In genomic region chr5:33982731-33983259, GRCm38 (mm10) we compare ENCODE assay signal across 8 mouse cellular contexts. TPM values are rescaled to one million over a fixed set of nuclear protein-coding genes. Genes with fewer than 3 reads are reported as not detected.
DNase-seq lines count a peak whose midpoint lies in the region; ATAC-seq and TF ChIP-seq lines count a peak whose summit lies in the region.

No protein-coding gene starts in this region.

- TF ChIP-seq POLR2A in olfactory bulb, adult 2 months (IDR thresholded peaks at IDR 0.05; ENCODE audit: insufficient read depth, low read depth, low read length), result no peak

- H3K4me1 ChIP-seq in erythroblast, embryonic 14.5 days (ENCODE audit: control insufficient read depth), result peaks cover 6% of the 10 kb centered on the region
- peaks cover 31% of the 10 kb centered on the region for H3K4me1 ChIP-seq in limb, embryonic 10.5 days
- H3K4me1 ChIP-seq in olfactory bulb, adult 2 months (ENCODE audit: control insufficient read depth, insufficient read depth, low read length), result peaks cover 16% of the 10 kb centered on the region

- peak overlapping the region; percentile 52 for H3K4me3 ChIP-seq in erythroblast, embryonic 14.5 days (replicated peaks)
- H3K4me3 ChIP-seq in limb, embryonic 10.5 days, result peak overlapping the region; percentile 93
- peak overlapping the region; percentile 71 for H3K4me3 ChIP-seq in olfactory bulb, adult 2 months (ENCODE audit: insufficient read depth, low read depth, low read length)

- ATAC-seq in erythroblast, adult 5-6 weeks (replicated peaks; ENCODE audit: low FRiP score, poor library complexity, severe bottlenecking), result no peak

- no peaks in the 10 kb centered on the region for H3K36me3 ChIP-seq in erythroblast, embryonic 14.5 days (ENCODE audit: control insufficient read depth)
- H3K36me3 ChIP-seq in limb, embryonic 10.5 days, result peaks cover 16% of the 10 kb centered on the region

- WGBS in limb, embryonic 10.5 days, result 7% methylated on average over 26 of the region's 26 CpGs
- WGBS in olfactory bulb, adult 2 months, result 3% methylated on average over 26 of the region's 26 CpGs

- TF ChIP-seq CTCF in olfactory bulb, adult 2 months (IDR thresholded peaks at IDR 0.05; ENCODE audit: insufficient read depth, low read depth, low read length), result no peak

- no peaks in the 10 kb centered on the region for H3K9me3 ChIP-seq in erythroblast, embryonic 14.5 days (ENCODE audit: control insufficient read depth, low read length)
- no peaks in the 10 kb centered on the region for H3K9me3 ChIP-seq in limb, embryonic 10.5 days (replicated peaks)

- peak; percentile 17 for DNase-seq in right cerebral cortex, postnatal 25 days
- no peak for DNase-seq in right cerebral cortex, postnatal 4 days
- no peak for DNase-seq in limb, embryonic 10.5 days (ENCODE audit: low spot score)
- DNase-seq in right cerebral cortex, postnatal 14 days, result no peak
- no peak for DNase-seq in layer of hippocampus, postnatal 10 days (ENCODE audit: low spot score in 2 of 2)

- peaks cover 51% of the 10 kb centered on the region for H3K27me3 ChIP-seq in erythroblast, embryonic 14.5 days (ENCODE audit: control insufficient read depth)
- H3K27me3 ChIP-seq in limb, embryonic 10.5 days (ENCODE audit: low read depth, poor library complexity, severe bottlenecking), result 0 out of 2 replicates have a peak, but pooled peaks cover 6% of the 10 kb centered on the region

- H3K27ac ChIP-seq in limb, embryonic 10.5 days, result peak overlapping the region; percentile 92
- H3K27ac ChIP-seq in olfactory bulb, adult 2 months (ENCODE audit: insufficient read depth, low read depth, low read length), result peak overlapping the region; percentile 99

RNA-seq across cellular contexts. Expression of gene Gm1673, which starts 0.4 kb away (rescaled TPM):
- polyA plus RNA-seq in erythroblast, embryonic 14.5 days (2012), result 0.15 TPM in 1 of 2 replicates, not detected in the other
- total RNA-seq in erythroblast, adult 5-6 weeks (2015; ENCODE audit: low replicate concordance), result not detected in 2 replicates
- total RNA-seq in erythroblast, adult 5-6 weeks (2017; ENCODE audit: low replicate concordance), result 1.5 and 3.1 TPM in 2 replicates
- polyA plus RNA-seq in limb, embryonic 10.5 days (2016; fragmentation: Nextera tagmentation; extraction: Ambion mirVana), result 174 TPM in 2 replicates
- not detected in 2 replicates for polyA plus RNA-seq in olfactory bulb, adult 2 months (2012; ENCODE audit: insufficient read depth, insufficient read length, low replicate concordance, missing spikeins)
- total RNA-seq in layer of hippocampus, postnatal 10 days (2021), result 100 to 1,000 TPM; 127 to 160 TPM

RNA-seq across cellular contexts. Expression of gene Nat8l, which starts 13.0 kb away (rescaled TPM):
- 0.01 TPM in 1 of 2 replicates, not detected in the other for polyA plus RNA-seq in erythroblast, embryonic 14.5 days (2012)
- total RNA-seq in erythroblast, adult 5-6 weeks (2015; ENCODE audit: low replicate concordance), result 0.58 and 2.3 TPM in 2 replicates
- total RNA-seq in erythroblast, adult 5-6 weeks (2017; ENCODE audit: low replicate concordance), result 0.42 and 0.68 TPM in 2 replicates
- polyA plus RNA-seq in limb, embryonic 10.5 days (2016; fragmentation: Nextera tagmentation; extraction: Ambion mirVana), result 0.15 and 0.18 TPM in 2 replicates
- 93.3 TPM in 1 of 2 replicates, not detected in the other for polyA plus RNA-seq in olfactory bulb, adult 2 months (2012; ENCODE audit: insufficient read depth, insufficient read length, low replicate concordance, missing spikeins)
- 10 to 100 TPM; 60.2 to 65.0 TPM for total RNA-seq in layer of hippocampus, postnatal 10 days (2021)

RNA-seq across cellular contexts. Expression of gene Nelfa, which starts 46.6 kb away (rescaled TPM):
- polyA plus RNA-seq in erythroblast, embryonic 14.5 days (2012), result 3.2 and 4.0 TPM in 2 replicates
- 11.9 and 14.6 TPM in 2 replicates for total RNA-seq in erythroblast, adult 5-6 weeks (2015; ENCODE audit: low replicate concordance)
- total RNA-seq in erythroblast, adult 5-6 weeks (2017; ENCODE audit: low replicate concordance), result 6.1 and 13.0 TPM in 2 replicates
- polyA plus RNA-seq in limb, embryonic 10.5 days (2016; fragmentation: Nextera tagmentation; extraction: Ambion mirVana), result 90.5 and 93.8 TPM in 2 replicates
- not detected in 2 replicates for polyA plus RNA-seq in olfactory bulb, adult 2 months (2012; ENCODE audit: insufficient read depth, insufficient read length, low replicate concordance, missing spikeins)
- 10 to 100 TPM; 18.6 to 20.1 TPM for total RNA-seq in layer of hippocampus, postnatal 10 days (2021)

Comparison
In these comparisons a context has a peak if more than half of its experiments do, and no peak if none do; other contexts are left out.
1. RNA of gene Gm1673, which starts 0.4 kb away (polyA plus RNA-seq): 174 TPM in limb, embryonic 10.5 days; 0.15 TPM in erythroblast, embryonic 14.5 days and not detected in olfactory bulb, adult 2 months; every median in the first group is over 100 times any median in the second.
2. RNA of gene Nat8l, which starts 13.0 kb away (polyA plus RNA-seq): 93.3 TPM in olfactory bulb, adult 2 months; 0.15 to 0.18 TPM in limb, embryonic 10.5 days and 0.01 TPM in erythroblast, embryonic 14.5 days; every median in the first group is over 10 times any median in the second.
3. RNA of gene Nelfa, which starts 46.6 kb away (polyA plus RNA-seq): 90.5 to 93.8 TPM in limb, embryonic 10.5 days; 3.2 to 4.0 TPM in erythroblast, embryonic 14.5 days and not detected in olfactory bulb, adult 2 months; every median in the first group is over 10 times any median in the second.
4. Peak in every context shown above with its lines, with median percentiles within 50 percentile points of each other: H3K4me3 ChIP-seq.